Mouse (Mus musculus) bone marrow macrophage, adult 2 months (primary cell): ENCODE measurements around the gene Ssh1.

Source experiments
- CTCF ChIP-seq: IDR thresholded peaks from 2 replicates; pipeline ENCODE4 v1.5.1; 2012; ENCODE audit warnings: low read depth, mild to moderate bottlenecking, low read length, moderate library complexity
- POLR2A ChIP-seq: IDR thresholded peaks from 2 replicates; pipeline ENCODE4 v1.6.1; 2012; ENCODE audit warnings: mild to moderate bottlenecking, low read depth, low read length, borderline replicate concordance

DNA sequence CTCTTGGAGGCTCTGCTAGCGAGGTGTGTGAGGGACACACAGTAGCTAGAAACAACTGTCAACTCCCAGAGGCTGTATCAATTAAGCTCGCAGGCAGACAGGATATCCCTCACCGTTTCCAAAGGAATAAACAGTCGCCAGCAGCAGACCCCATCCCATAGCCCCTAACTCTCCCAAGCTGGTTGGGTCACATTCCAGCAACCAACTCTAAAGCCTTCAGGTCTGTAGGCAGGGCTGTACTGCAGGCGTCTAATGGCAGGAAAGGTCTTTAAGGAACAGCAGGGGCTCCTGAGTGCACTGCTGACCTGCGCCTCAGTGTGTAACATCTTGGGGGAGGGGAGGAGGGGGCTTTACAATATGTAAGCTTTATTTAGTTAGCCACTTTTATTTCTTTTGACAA lies 34.7 kb downstream of the Ssh1 start:
- TF ChIP-seq POLR2A = no peak
- TF ChIP-seq CTCF = no peak
